Mouse (Mus musculus) ES-Bruce4 (cell line): ENCODE results near the gene Ppp2r2c. TPM values are rescaled to one million over a fixed set of nuclear protein-coding genes. Genes with fewer than 3 reads are reported as not detected.

ENCODE experiments used
- H3K27ac ChIP-seq: 2 replicates; pipeline ENCODE4 v1.5.1; 2012; ENCODE audit warnings: low read length, inconsistent platforms; ENCODE audit not compliant: insufficient read depth
- H3K27me3 ChIP-seq: 2 replicates; pipeline ENCODE4 v1.6.1; 2012; ENCODE audit warnings: mild to moderate bottlenecking, low read length, inconsistent platforms; ENCODE audit not compliant: control insufficient read depth, poor library complexity, insufficient read depth, severe bottlenecking
- H3K36me3 ChIP-seq: 2 replicates; pipeline ENCODE4 v1.6.1; 2012; ENCODE audit warnings: inconsistent platforms, mild to moderate bottlenecking, low read length, moderate library complexity; ENCODE audit not compliant: control insufficient read depth, poor library complexity, insufficient read depth, severe bottlenecking
- H3K4me1 ChIP-seq: one replicate; pipeline ENCODE4 v1.8.1; 2011; ENCODE audit warnings: low read length; ENCODE audit not compliant: control insufficient read depth, insufficient read depth
- H3K4me3 ChIP-seq: 2 replicates; pipeline ENCODE4 v1.5.1; 2011; ENCODE audit warnings: low read depth, mild to moderate bottlenecking, low read length
- H3K9ac ChIP-seq: 2 replicates; pipeline ENCODE4 v1.6.1; 2012; ENCODE audit warnings: low read depth, mild to moderate bottlenecking, inconsistent platforms; ENCODE audit not compliant: poor library complexity, severe bottlenecking
- H3K9me3 ChIP-seq: replicated peaks from 2 replicates; pipeline ENCODE4 v1.6.1; 2012; ENCODE audit warnings: mild to moderate bottlenecking, low read length, inconsistent platforms; ENCODE audit not compliant: control insufficient read depth, poor library complexity, insufficient read depth, severe bottlenecking
- CTCF ChIP-seq: IDR thresholded peaks from one replicate; pipeline ENCODE4 v1.8.1; 2011; ENCODE audit warnings: low read depth, low read length
- EP300 ChIP-seq: IDR thresholded peaks from 2 replicates; pipeline ENCODE4 v1.6.1; 2011; ENCODE audit warnings: low read depth, low read length; ENCODE audit not compliant: insufficient read depth
- POLR2A ChIP-seq: IDR thresholded peaks from one replicate; pipeline ENCODE4 v1.8.1; 2011; ENCODE audit warnings: low read length; ENCODE audit not compliant: insufficient read depth
- polyA plus RNA-seq: library from polyadenylated mRNA; stranded (reverse); fragments of >200 nt; gene quantifications from 2 replicates; pipeline ENCODE4 v1.2.4, GENCODE M21; 2011; ENCODE audit warnings: low read depth; ENCODE audit not compliant: missing spikeins, insufficient read depth, insufficient read length

The Ppp2r2c gene
- polyA plus RNA-seq: 14.6 and 15.9 TPM in 2 replicates

DNA sequence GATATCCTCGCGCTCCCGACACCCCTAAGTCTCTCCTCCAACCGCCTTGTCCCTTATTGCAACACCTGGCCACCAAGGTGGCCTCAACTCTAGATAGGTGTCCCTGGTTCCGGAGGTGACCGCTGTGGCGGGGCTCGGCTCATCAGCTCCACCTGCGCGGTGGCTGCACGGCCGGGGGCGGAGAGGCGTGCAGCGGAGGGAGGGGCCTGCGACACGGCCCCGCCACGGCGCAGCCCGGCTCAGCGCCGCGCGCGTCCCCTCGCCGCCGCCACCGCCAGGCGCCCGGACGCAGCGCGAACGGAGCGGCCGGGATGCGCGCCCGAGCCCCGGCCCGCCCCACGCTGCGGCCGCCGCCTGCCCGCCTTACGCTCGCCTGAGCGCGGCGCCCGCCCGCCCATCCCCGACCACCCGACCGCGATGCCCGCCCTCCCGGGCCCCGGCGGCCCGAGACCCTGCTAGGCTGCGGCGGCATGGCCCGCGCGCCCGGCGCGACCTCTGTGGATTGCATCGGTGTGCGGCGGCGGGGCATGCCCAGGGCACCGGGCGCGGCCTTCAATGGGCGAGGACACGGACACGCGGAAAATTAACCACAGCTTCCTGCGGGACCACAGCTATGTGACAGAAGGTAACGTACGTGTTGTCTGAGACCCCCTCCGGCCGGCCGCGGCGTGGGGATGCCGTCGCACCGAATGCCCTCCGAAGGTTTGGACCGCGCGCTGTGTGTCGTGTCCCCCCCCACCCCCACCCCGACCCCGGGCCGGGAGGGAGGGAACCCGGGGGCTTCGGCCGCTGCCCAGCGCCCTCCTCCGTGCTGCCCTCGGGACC lies at the start of gene Ppp2r2c:
Gene Ppp2r2c (plus strand): TSS at position 248 of the 825 bp plus-strand sequence.
- Histone ChIP-seq H3K4me3 (peak within 1 kb of the TSS; percentile 72), H3K9ac (peak within 1 kb of the TSS; percentile 79), H3K36me3 (no peaks in the 10 kb centered on the region), H3K27me3 (peaks cover 17% of the 10 kb centered on the region), H3K4me1 (no peaks in the 10 kb centered on the region), H3K9me3 (no peaks in the 10 kb centered on the region), H3K27ac (no peak within 1 kb of the TSS)
- TF ChIP-seq EP300: no peak
- TF ChIP-seq CTCF: no peak
- no peak for TF ChIP-seq POLR2A

- no peaks in the 10 kb centered on the region for H3K4me1 ChIP-seq
- no peaks in the 10 kb centered on the region for H3K36me3 ChIP-seq
- H3K27me3 ChIP-seq: no peaks in the 10 kb centered on the region
- no peak overlapping the region for H3K4me3 ChIP-seq
- H3K27ac ChIP-seq: no peak overlapping the region
- H3K9ac ChIP-seq: no peak overlapping the region
- TF ChIP-seq EP300 (no peak), POLR2A (no peak), CTCF (no peak)
- no peaks in the 10 kb centered on the region for H3K9me3 ChIP-seq
Measured at GRCm38 (mm10) chr5:36819742-36820141, 48.6 kb upstream of the Ppp2r2c start.

- no peaks in the 10 kb centered on the region for H3K27me3 ChIP-seq
- no peak overlapping the region for H3K9ac ChIP-seq
- no peaks in the 10 kb centered on the region for H3K4me1 ChIP-seq
- TF ChIP-seq EP300 (no peak), CTCF (peak; percentile 89)
- no peaks in the 10 kb centered on the region for H3K9me3 ChIP-seq
- no peak overlapping the region for H3K27ac ChIP-seq
- H3K4me3 ChIP-seq: no peak overlapping the region
- H3K36me3 ChIP-seq: no peaks in the 10 kb centered on the region
Measured at GRCm38 (mm10) chr5:36820142-36820541, 48.2 kb upstream of the Ppp2r2c start.

GRCm38 (mm10) chr5:36822907-36823306 lies 45.4 kb upstream of the Ppp2r2c start:
- no peaks in the 10 kb centered on the region for H3K36me3 ChIP-seq
- no peaks in the 10 kb centered on the region for H3K9me3 ChIP-seq
- no peaks in the 10 kb centered on the region for H3K4me1 ChIP-seq
- no peak overlapping the region for H3K9ac ChIP-seq
- H3K27me3 ChIP-seq: no peaks in the 10 kb centered on the region
- no peak overlapping the region for H3K4me3 ChIP-seq
- TF ChIP-seq EP300: no peak
- TF ChIP-seq POLR2A: no peak
- TF ChIP-seq CTCF: no peak
- H3K27ac ChIP-seq: no peak overlapping the region

- no peak overlapping the region for H3K4me3 ChIP-seq
- TF ChIP-seq EP300 (no peak), POLR2A (no peak), CTCF (no peak)
- no peaks in the 10 kb centered on the region for H3K9me3 ChIP-seq
Measured at GRCm38 (mm10) chr5:36829098-36829497, 39.2 kb upstream of the Ppp2r2c start.

More at GRCm38 (mm10) chr5:36829098-36829497, 39.2 kb upstream of the Ppp2r2c start:
- H3K27ac ChIP-seq: no peak overlapping the region
- H3K27me3 ChIP-seq: no peaks in the 10 kb centered on the region
- H3K36me3 ChIP-seq: no peaks in the 10 kb centered on the region
- no peaks in the 10 kb centered on the region for H3K4me1 ChIP-seq
- H3K9ac ChIP-seq: no peak overlapping the region
